Mouse (Mus musculus) liver (tissue): Measurements from ENCODE around the gene Taf1c.

Experiments
- DNase-seq: peaks from one replicate; pipeline ENCODE4 v3.0.0-alpha.2; 2020; ENCODE audit warnings: mixed read lengths

The Taf1c gene

DNA sequence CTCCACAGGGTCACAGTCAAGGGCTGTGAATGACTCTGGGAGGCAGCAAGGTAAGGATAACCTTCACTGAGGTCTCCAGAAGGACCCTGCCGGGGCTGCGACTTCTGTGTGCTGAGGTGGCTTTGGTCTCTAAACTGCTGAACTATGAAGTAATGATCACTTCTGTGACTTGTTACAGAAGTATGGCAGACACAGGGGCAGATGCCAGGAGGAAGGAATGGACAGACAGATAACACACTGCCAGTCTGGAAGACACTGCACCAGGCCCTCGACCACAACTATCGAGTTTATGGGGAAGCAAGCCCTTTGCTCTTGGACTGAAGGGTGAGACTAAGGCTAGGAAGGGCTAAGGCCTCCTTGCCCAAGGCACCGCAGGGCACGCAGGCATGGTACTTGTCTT is 33.9 kb downstream of the Taf1c start:
- no peak for DNase-seq

DNA sequence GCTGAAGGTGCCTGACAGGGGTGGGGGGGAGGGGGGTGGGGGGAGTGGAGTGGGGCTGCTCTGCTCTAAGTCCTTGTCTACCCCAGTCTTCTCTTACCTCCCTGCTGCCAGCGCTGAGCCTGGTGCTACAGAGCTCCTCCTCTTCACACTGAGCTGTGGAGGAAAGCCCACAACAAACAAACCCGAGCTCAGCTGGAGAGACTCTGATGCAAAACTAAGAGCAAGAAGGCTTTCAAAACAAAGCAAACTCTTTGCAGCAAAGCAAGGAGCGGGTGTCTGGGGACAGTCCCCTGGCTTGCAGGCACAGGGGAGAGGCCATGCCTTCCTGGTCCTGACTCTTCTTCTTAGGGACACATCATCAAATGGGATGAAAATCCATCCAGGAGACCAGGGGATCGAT is 35.1 kb downstream of the Taf1c start:
- DNase-seq, result no peak

DNA sequence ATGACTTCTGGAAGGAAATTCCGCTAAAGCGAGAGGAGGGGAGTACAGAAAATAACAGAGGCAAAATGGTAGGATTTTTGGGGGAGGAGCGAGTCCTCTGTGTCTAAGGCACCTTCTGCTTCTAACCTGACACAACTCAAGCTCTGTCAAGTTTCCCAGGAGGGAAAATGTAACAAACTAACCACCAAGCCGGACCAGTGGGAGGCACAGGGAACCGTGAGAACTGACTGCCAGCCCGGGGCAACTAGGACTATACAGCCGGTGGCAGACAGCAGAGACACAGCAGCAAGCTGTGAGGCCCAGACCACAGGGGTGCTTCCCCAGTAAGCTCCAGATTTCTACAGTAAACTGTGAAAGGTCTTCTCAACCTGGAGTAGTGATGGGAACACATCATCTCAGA is 36.1 kb downstream of the Taf1c start:
- no peak for DNase-seq

DNA sequence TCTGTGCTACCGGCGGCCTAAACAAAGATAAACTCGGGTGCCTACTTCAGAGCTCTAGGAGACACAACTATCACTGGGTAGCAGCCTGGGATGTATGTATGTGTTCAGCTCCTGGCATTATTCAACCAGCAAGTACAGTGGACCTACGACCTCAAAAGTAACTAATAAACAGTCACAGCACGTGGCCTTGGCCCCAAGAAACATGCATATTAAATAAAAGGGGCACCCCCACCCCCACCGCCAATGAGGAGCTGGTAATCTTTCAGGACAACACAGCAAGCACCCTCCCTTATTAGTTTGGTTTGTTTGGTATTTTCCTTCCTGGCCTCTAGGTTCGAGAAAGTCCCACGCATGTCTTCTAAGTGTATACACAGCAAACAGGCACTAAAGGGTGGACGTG is 36.8 kb downstream of the Taf1c start:
- DNase-seq, result no peak

DNA sequence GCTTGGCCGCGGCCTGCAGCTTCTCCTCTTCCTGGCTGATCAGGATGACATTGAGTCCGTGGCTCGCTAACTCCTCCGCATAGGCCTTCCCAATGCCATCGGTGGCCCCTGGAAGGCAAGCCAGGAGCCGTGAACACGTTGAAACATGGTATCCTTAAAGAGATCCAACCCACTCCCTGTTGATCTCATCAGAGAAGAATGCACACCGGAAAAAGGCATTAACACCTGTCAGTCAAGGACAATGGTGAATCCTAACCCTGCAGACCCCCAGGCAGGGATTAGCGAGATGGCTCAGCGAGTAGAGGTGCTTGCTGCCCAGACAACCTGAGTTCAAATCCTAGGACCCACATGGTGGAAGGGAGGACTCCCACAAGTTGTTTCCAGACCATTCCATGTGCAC is 38.7 kb downstream of the Taf1c start:
- DNase-seq, result no peak

DNA sequence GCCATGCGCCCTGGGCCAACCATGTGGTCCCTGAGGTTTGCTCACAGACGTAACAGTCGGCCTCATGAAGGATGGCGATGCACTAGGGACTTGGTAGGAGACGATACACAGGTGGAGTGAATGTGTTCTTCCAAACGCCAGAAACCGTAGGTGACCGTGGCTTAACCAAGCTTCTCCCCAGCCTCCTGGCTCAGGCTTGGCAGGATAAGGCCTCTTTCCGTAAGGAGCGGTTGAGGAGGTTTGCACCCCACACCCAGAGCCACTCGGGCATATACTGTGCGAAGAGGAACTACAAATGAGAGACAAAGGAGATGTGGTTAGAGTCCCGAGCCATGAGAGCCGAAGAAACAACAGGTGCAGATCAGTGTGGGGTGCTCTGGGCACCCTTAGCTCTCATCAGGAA is 41.2 kb downstream of the Taf1c start:
- DNase-seq, result no peak

DNA sequence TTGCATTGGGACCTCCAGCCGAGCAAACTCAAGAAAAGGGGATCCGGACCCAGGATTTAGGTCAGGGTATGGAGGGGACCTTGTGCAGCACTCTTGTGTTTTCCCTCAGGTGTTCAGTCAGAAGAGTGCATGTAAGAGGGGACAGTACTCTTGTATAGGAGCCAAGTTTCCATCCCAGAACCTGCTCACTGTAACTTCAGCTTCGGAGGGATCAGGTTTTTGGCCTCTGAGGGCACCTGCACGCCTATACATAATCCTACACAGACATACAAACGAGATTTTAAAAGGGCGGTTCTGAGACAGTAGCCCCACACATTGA is 45.7 kb downstream of the Taf1c start:
- no peak for DNase-seq

DNA sequence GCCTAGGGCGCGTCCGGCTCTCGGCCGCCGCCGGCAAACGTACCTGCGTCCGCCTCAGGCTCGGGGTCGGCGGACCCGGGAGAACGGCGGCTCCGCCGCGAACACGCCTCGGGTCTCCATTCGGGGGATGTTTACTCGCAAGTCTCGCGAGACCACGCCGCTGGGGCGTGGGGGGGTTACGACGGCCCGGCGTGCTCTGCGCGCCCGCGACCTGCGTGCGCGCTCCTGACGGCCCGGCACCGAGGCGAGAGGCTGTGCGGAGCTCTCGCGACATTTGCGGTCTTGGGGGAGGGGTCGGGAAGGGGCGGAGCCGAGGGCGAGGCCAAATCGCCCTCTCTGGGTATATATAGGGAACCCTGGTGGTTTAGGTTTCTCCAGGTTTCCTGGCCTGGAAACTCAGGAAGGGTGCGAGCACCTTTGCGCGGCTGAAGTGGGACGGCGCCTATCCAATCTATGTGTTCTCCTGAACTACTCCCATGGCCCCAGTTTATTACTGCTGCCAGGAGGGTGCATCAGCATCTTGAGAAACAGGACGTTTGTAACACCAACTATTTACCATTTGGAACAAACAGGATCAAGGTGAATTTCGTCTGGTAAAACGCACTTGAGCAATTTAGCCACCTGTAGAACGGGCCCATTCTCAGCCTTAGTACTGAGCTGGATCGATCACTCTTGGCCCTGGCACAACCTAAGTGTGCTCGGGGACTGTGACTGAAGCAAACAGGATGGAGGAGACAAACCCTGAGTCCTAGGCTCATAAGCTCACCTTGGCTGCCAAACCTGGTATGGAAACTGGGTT is 46.2 kb downstream of the Taf1c start, which contains the start of gene Mbtps1:
Gene Mbtps1 (minus strand): TSS at position 133 of the 799 bp plus-strand sequence.
- peak; percentile 97 for DNase-seq

DNA sequence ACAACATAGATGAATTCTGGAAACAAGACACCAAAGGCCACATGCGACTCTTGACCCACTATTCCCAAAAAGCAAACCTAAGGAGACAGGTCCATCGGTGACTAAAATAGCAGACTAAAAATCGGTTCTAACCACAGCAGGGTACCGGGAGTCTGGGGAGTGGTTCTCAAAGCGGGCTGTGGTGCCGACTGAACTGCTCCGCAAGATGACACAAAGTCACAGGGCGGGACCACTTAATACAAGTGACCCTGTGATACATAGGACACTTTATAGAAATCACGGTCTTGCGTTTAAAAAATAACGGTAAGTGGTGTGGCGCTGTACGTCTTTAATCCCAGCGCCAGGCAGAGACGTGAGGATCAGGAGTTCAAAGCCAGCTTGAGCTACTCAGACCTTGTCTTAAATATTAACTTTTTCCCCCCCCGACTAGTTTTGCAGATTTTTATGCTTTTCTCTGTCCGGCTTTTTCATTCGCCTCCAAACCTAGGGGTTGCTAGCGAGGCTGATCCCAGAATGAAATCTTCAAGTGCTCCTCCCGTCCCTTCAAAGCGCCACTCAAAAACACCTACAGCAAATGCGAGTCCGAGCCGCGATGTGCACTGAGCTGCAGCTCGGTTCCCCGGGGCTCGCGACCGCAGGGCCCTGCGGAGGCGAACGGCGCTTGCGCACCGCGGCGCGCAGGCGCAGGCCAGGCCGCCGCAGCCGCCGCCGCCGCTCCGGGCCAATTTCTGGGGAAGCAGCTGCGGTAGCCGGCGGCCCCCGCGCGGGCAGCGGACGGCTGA is 47.0 kb downstream of the Taf1c start:
- DNase-seq, result peak; percentile 87

DNA sequence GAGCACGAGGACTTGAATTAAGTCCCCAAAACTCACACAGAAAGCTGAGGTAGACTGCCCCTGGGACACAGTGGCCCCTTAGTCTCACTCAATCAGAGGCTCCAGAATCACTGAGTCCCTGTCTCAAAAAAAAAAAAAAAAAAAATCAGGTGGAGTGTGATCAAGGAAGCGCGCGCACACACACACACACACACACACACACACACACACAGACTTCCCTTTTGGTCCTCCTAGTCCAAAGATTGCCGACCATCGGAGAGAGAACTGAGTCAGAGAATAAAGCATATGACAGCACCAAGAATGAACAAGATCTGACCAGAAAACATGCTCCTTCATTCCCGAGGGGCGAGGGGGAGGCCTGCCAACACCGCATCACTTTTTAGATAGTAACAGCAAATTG is 47.9 kb downstream of the Taf1c start:
- no peak for DNase-seq

DNA sequence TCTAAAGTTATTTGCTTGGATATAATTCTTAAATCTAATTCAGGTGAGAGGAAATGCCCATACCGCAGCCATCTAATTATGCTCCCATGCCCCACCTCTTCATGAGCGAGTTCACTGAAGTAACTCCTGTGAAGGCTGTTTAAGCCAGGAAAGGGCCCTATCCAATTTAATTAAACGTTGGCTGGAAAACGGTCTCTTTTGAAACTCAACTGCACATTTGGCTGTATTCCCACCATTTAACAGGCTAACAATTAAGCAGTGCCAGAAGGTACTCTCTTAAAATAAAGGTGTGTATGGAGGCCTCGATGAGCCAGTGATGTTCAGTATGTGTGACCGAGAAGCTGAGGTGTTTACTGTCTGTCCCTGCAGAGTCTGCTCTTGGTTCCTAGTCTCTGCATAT is 49.2 kb downstream of the Taf1c start:
- no peak for DNase-seq

DNA sequence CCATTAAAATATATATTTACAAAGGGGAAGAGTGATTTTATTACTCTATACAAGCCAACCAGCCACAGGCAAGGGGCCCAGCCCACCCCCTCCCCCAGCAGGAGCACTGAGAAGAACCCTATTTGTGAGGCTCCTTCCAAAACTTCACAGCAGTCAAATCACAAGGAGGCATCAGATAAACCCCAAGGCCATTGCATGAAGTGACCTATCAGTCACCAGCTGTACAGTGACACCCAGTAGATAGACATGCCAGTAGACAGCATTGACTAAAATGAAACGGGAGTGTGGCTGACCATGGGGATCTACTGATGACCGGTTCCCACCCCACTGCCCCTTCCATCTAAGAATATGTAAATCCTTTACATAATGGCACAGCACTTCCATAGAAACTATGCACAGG is 52.1 kb downstream of the Taf1c start:
- DNase-seq, result no peak

DNA sequence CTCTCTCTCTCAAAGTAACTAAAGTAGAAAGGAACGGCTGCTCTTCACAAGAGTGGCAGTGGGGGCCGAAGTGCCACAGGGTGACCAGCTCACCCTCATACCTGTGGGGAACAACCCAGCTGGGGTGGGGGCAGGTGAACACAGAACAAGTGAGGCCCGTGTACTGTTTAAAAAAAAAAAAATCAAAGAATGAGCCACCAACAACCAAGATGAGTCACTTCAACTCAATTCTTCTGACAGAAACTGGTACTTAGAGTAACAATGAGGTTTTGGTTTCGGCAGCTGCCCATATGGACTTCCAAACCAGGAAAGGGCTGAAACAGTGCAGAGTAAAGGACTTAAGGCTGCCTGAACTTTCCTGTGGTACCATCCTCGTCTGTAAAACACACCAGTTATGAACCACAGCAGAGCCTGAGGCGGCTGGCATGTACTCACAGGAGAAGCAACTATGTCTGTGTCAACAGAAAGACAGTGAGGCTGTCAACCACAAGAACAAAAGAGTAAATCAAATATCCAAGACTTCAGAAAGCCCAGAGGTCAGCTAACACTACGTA is 56.4 kb downstream of the Taf1c start:
- DNase-seq, result no peak
